Mouse (Mus musculus): Measurements from ENCODE around the gene Bmt2. TPM values are rescaled to one million over a fixed set of nuclear protein-coding genes. Genes with fewer than 3 reads are reported as not detected.

The Bmt2 gene
- polyA plus RNA-seq, 1 experiment from 2014 or later: 15.2 TPM

GRCm38 (mm10) chr6:13609353-13610140, 68.2 kb downstream of the Bmt2 start:
- H3K9ac ChIP-seq (ENCODE audit: low read depth, low read length): no peak overlapping the region
- DNase-seq (ENCODE audit: low spot score) (no peak), ATAC-seq (ENCODE audit: low read depth) (no peak)
- H3K27ac ChIP-seq (replicated peaks; ENCODE audit: low read depth, low read length): no peak overlapping the region
- peaks cover 14% of the 10 kb centered on the region for H3K4me1 ChIP-seq (ENCODE audit: control insufficient read depth, insufficient read depth, low read length)
- no peak overlapping the region for H3K4me3 ChIP-seq (ENCODE audit: low read depth, low read length)
- no peaks in the 10 kb centered on the region for H3K9me3 ChIP-seq (ENCODE audit: control insufficient read depth, low read length)
- 61% methylated on average over 5 of the region's 5 CpGs for WGBS
- H3K27me3 ChIP-seq (replicated peaks; ENCODE audit: control insufficient read depth, insufficient read depth, low read length): no peaks in the 10 kb centered on the region
- no peaks in the 10 kb centered on the region for H3K36me3 ChIP-seq (ENCODE audit: control insufficient read depth, insufficient read depth, low read length)
- H3K4me2 ChIP-seq (ENCODE audit: low read depth, low read length): no peak overlapping the region

GRCm38 (mm10) chr6:13607621-13608493, 69.9 kb downstream of the Bmt2 start, which contains the start of gene Tmem168:
TSS of gene Tmem168 (minus strand) at chr6:13608100.
- WGBS: 4% methylated on average over 38 of the region's 71 CpGs

GRCm38 (mm10) chr6:13606921-13607620, 70.7 kb downstream of the Bmt2 start:
- H3K4me3 ChIP-seq (ENCODE audit: low read depth, low read length): peak overlapping the region; percentile 77
- H3K9ac ChIP-seq (ENCODE audit: low read depth, low read length): peak overlapping the region; percentile 95
- no peak for ATAC-seq (ENCODE audit: low read depth)
- H3K4me1 ChIP-seq (ENCODE audit: control insufficient read depth, insufficient read depth, low read length): peaks cover 16% of the 10 kb centered on the region
- peaks cover 13% of the 10 kb centered on the region for H3K36me3 ChIP-seq (ENCODE audit: control insufficient read depth, insufficient read depth, low read length)
- no peaks in the 10 kb centered on the region for H3K9me3 ChIP-seq (ENCODE audit: control insufficient read depth, low read length)
- H3K4me2 ChIP-seq (ENCODE audit: low read depth, low read length): peak overlapping the region; percentile 64
- DNase-seq (ENCODE audit: low spot score): peak; percentile 17
- H3K27me3 ChIP-seq (replicated peaks; ENCODE audit: control insufficient read depth, insufficient read depth, low read length): no peaks in the 10 kb centered on the region
- H3K27ac ChIP-seq (replicated peaks; ENCODE audit: low read depth, low read length): peak overlapping the region; percentile 96
- WGBS: 7% methylated on average over 15 of the region's 15 CpGs

More at GRCm38 (mm10) chr6:13607621-13608493, 69.9 kb downstream of the Bmt2 start, which contains the start of gene Tmem168:
- Histone ChIP-seq H3K4me2 (ENCODE audit: low read depth, low read length) (peak within 1 kb of the TSS; percentile 70), H3K27ac (replicated peaks; ENCODE audit: low read depth, low read length) (peak within 1 kb of the TSS; percentile 96), H3K36me3 (ENCODE audit: control insufficient read depth, insufficient read depth, low read length) (peaks cover 5% of the 10 kb centered on the region), H3K4me1 (ENCODE audit: control insufficient read depth, insufficient read depth, low read length) (peaks cover 14% of the 10 kb centered on the region), H3K4me3 (ENCODE audit: low read depth, low read length) (peak within 1 kb of the TSS; percentile 77), H3K9me3 (ENCODE audit: control insufficient read depth, low read length) (no peaks in the 10 kb centered on the region), H3K9ac (ENCODE audit: low read depth, low read length) (peak within 1 kb of the TSS; percentile 95), H3K27me3 (replicated peaks; ENCODE audit: control insufficient read depth, insufficient read depth, low read length) (no peaks in the 10 kb centered on the region)
- ATAC-seq (ENCODE audit: low read depth) (peak; percentile 95), DNase-seq (ENCODE audit: low spot score) (peak; percentile 92)

DNA sequence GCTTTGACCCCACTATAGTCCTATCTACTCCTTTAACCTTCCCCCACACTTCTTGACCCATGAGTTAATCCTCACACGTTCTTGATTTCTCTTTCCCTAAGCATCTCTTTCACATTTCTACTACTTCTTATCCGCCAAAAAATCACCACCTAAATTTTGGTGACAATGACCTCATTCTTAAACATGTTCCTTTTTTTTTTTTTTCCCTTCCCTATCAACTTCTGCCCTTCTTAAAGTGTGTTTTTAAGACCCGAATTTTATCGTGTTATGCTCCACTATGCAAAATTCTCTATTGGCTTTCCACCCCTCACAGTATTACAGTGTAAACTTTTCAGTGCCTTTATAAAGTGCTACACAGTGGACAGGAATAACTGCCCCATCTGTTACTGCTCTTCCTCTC, 71.4 kb downstream of the Bmt2 start:
- H3K9ac ChIP-seq (ENCODE audit: low read depth, low read length): peak overlapping the region; percentile 95; the same call in 1 of the 2 replicates

DNA sequence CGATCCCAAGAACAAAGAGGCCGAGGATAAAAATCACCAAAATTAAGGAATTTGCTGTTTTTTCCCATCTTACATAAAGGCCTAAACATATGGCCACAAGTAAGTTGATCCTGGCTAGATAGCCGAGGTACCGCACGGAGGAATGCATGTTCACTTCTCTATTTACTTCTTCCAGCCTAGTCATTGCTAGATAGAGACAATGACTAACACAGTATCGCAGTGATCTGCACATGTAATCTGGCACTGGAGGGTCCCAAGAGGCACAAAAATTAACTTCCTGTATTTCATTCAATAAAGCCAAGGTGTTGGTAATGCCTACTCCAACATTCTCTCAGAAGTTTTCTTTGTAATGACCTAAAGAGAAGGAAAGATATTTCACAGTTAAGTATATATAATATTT, 74.6 kb downstream of the Bmt2 start:
- H3K9me3 ChIP-seq (ENCODE audit: control insufficient read depth, low read length): no peaks in the 10 kb centered on the region
- ATAC-seq (ENCODE audit: low read depth) (no peak), DNase-seq (ENCODE audit: low spot score) (no peak)
- no peak overlapping the region for H3K27ac ChIP-seq (replicated peaks; ENCODE audit: low read depth, low read length)
- H3K36me3 ChIP-seq (ENCODE audit: control insufficient read depth, insufficient read depth, low read length): peaks cover 14% of the 10 kb centered on the region
- no peak overlapping the region for H3K4me2 ChIP-seq (ENCODE audit: low read depth, low read length)
- H3K4me1 ChIP-seq (ENCODE audit: control insufficient read depth, insufficient read depth, low read length): peaks cover 27% of the 10 kb centered on the region
- no peaks in the 10 kb centered on the region for H3K27me3 ChIP-seq (replicated peaks; ENCODE audit: control insufficient read depth, insufficient read depth, low read length)
- 86% methylated on average over 6 of the region's 6 CpGs for WGBS
- no peak overlapping the region for H3K4me3 ChIP-seq (ENCODE audit: low read depth, low read length)
- no peak overlapping the region for H3K9ac ChIP-seq (ENCODE audit: low read depth, low read length)

More for the DNA sequence above, 71.4 kb downstream of the Bmt2 start:
- Histone ChIP-seq H3K4me2 (ENCODE audit: low read depth, low read length) (peak overlapping the region; percentile 64), H3K27ac (replicated peaks; ENCODE audit: low read depth, low read length) (no peak overlapping the region), H3K4me3 (ENCODE audit: low read depth, low read length) (peak overlapping the region; percentile 77), H3K4me1 (ENCODE audit: control insufficient read depth, insufficient read depth, low read length) (peaks cover 22% of the 10 kb centered on the region), H3K9me3 (ENCODE audit: control insufficient read depth, low read length) (no peaks in the 10 kb centered on the region), H3K27me3 (replicated peaks; ENCODE audit: control insufficient read depth, insufficient read depth, low read length) (no peaks in the 10 kb centered on the region), H3K36me3 (ENCODE audit: control insufficient read depth, insufficient read depth, low read length) (peaks cover 14% of the 10 kb centered on the region)
- ATAC-seq (ENCODE audit: low read depth) (no peak), DNase-seq (ENCODE audit: low spot score) (no peak)
- 81% methylated on average over 4 of the region's 4 CpGs for WGBS

- H3K4me3 ChIP-seq (ENCODE audit: low read depth, low read length): no peak overlapping the region
- H3K9me3 ChIP-seq (ENCODE audit: control insufficient read depth, low read length): no peaks in the 10 kb centered on the region
- peak overlapping the region; percentile 32 for H3K4me2 ChIP-seq (ENCODE audit: low read depth, low read length)
- H3K27me3 ChIP-seq (replicated peaks; ENCODE audit: control insufficient read depth, insufficient read depth, low read length): no peaks in the 10 kb centered on the region
- ATAC-seq (ENCODE audit: low read depth) (no peak), DNase-seq (ENCODE audit: low spot score) (peak; percentile 68)
- no peak overlapping the region; the same call in 1 of the 2 replicates for H3K27ac ChIP-seq (replicated peaks; ENCODE audit: low read depth, low read length)
- H3K9ac ChIP-seq (ENCODE audit: low read depth, low read length): no peak overlapping the region
- peaks cover 22% of the 10 kb centered on the region for H3K4me1 ChIP-seq (ENCODE audit: control insufficient read depth, insufficient read depth, low read length)
- H3K36me3 ChIP-seq (ENCODE audit: control insufficient read depth, insufficient read depth, low read length): peaks cover 14% of the 10 kb centered on the region
- WGBS: 35% methylated on average over 6 of the region's 6 CpGs
Measured at GRCm38 (mm10) chr6:13601587-13601986, 76.2 kb downstream of the Bmt2 start.

- H3K9ac ChIP-seq (ENCODE audit: low read depth, low read length): no peak overlapping the region
- H3K4me2 ChIP-seq (ENCODE audit: low read depth, low read length): no peak overlapping the region
- ATAC-seq (ENCODE audit: low read depth) (no peak), DNase-seq (ENCODE audit: low spot score) (no peak)
- peaks cover 17% of the 10 kb centered on the region for H3K4me1 ChIP-seq (ENCODE audit: control insufficient read depth, insufficient read depth, low read length)
- WGBS: 62% methylated on average over 7 of the region's 7 CpGs
- H3K9me3 ChIP-seq (ENCODE audit: control insufficient read depth, low read length): peaks cover 4% of the 10 kb centered on the region
- H3K36me3 ChIP-seq (ENCODE audit: control insufficient read depth, insufficient read depth, low read length): peaks cover 26% of the 10 kb centered on the region
- no peaks in the 10 kb centered on the region for H3K27me3 ChIP-seq (replicated peaks; ENCODE audit: control insufficient read depth, insufficient read depth, low read length)
- H3K27ac ChIP-seq (replicated peaks; ENCODE audit: low read depth, low read length): no peak overlapping the region
- H3K4me3 ChIP-seq (ENCODE audit: low read depth, low read length): no peak overlapping the region
Measured at GRCm38 (mm10) chr6:13598239-13598923, 79.4 kb downstream of the Bmt2 start.
